Comparison of ENCODE assay signal across 9 mouse cellular contexts in the genomic region with DNA sequence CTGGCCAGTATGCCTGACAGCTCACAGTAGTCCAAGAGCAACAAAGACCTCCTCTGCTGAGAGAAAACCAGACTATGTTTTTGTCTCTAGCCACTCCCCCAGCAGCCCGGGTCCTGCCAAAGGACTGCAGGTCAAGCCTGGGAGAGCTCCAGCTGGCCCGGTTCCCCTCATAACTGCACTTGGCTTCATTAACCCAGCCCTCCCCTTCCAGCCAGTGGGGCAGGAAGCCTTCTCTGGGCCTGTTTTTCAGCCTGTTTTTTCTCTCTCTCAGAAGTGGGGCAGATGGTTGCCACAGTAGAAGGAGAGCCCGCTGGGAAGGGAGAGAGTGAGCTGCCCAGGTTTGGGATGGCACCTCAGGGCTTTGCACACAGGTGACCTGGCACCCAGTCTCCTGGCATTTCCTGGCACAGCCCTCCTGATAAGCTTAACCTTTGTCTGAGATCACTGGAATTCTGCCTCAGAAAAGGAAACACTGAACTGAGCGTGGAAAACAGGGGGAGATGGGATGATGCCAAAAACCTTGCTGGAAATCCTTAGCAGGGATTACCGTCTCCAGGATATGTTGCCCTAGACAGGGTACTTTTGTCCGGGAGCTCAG.
A peak's percentile ranks its signal among the peaks of the same experiment; 100 is the strongest.
DNase-seq lines count a peak whose midpoint lies in the region; ATAC-seq lines count a peak whose summit lies in the region.
"Had no signal": no experiment of that assay in that cellular context is flagged by ENCODE, and none has a peak within 500 bp of the region (broad histone marks: within the 10 kb centered on the region; RNA-seq: fewer than 3 reads in every experiment).

No protein-coding gene starts in this region.

- H3K36me3 ChIP-seq in hindbrain, embryonic 15.5 days, result no peaks in the 10 kb centered on the region
- no peaks in the 10 kb centered on the region for H3K36me3 ChIP-seq in midbrain, embryonic 11.5 days (ENCODE audit: control insufficient read depth, insufficient read depth, low read length)

- peaks cover 28% of the 10 kb centered on the region for H3K4me1 ChIP-seq in hindbrain, embryonic 15.5 days (replicated peaks)
- H3K4me1 ChIP-seq in midbrain, embryonic 11.5 days (ENCODE audit: control insufficient read depth, insufficient read depth, low read length), result no peaks in the 10 kb centered on the region

- DNase-seq in adrenal gland, adult 8-10 months, result peak; percentile 61
- DNase-seq in cerebellum, postnatal 10 days, result peak; percentile 98 to 99
- DNase-seq in gastrocnemius, adult 8-10 months (ENCODE audit: low spot score in 2 of 2), result peak; percentile 75 to 84
- DNase-seq in left cerebral cortex, adult 18-20 months (ENCODE audit: low spot score in 2 of 2), result peak; percentile 32 to 40
- DNase-seq in midbrain, embryonic 11.5 days (ENCODE audit: low spot score, missing footprints), result peak; percentile 72
- DNase-seq in testis, postnatal 10 days (ENCODE audit: low spot score), result peak; percentile 87
- no peak for DNase-seq in thymus, postnatal 25 days

- no peaks in the 10 kb centered on the region for H3K9me3 ChIP-seq in hindbrain, embryonic 15.5 days
- no peaks in the 10 kb centered on the region for H3K9me3 ChIP-seq in midbrain, embryonic 11.5 days (ENCODE audit: control insufficient read depth, low read length)

- no peaks in the 10 kb centered on the region for H3K27me3 ChIP-seq in hindbrain, embryonic 15.5 days
- no peaks in the 10 kb centered on the region for H3K27me3 ChIP-seq in midbrain, embryonic 11.5 days (ENCODE audit: control insufficient read depth, insufficient read depth, low read length)

- WGBS in hindbrain, embryonic 15.5 days, result 41% methylated on average over 6 of the region's 6 CpGs
- WGBS in midbrain, embryonic 11.5 days, result 53% methylated on average over 6 of the region's 6 CpGs

- H3K4me3 ChIP-seq in hindbrain, embryonic 15.5 days, result no peak overlapping the region
- no peak overlapping the region for H3K4me3 ChIP-seq in midbrain, embryonic 11.5 days (ENCODE audit: low read depth, low read length)

- no peak overlapping the region for H3K9ac ChIP-seq in hindbrain, embryonic 15.5 days
- H3K9ac ChIP-seq in midbrain, embryonic 11.5 days (ENCODE audit: low read length), result no peak overlapping the region
- H3K9ac ChIP-seq: liver, embryonic 14.5 days had no signal

- no peak overlapping the region for H3K4me2 ChIP-seq in hindbrain, embryonic 15.5 days
- no peak overlapping the region for H3K4me2 ChIP-seq in midbrain, embryonic 11.5 days

- ATAC-seq in hindbrain, embryonic 15.5 days (ENCODE audit: low FRiP score, low read depth), result peak; percentile 82
- no peak for ATAC-seq in midbrain, embryonic 11.5 days (ENCODE audit: low FRiP score)

- H3K27ac ChIP-seq in hindbrain, embryonic 15.5 days (replicated peaks), result peak overlapping the region; percentile 71
- H3K27ac ChIP-seq in midbrain, embryonic 11.5 days (ENCODE audit: low read depth, low read length), result no peak overlapping the region
- H3K27ac ChIP-seq: liver, embryonic 14.5 days had no signal
